36 mouse cellular contexts compared by ENCODE assay signal in the genomic region with DNA sequence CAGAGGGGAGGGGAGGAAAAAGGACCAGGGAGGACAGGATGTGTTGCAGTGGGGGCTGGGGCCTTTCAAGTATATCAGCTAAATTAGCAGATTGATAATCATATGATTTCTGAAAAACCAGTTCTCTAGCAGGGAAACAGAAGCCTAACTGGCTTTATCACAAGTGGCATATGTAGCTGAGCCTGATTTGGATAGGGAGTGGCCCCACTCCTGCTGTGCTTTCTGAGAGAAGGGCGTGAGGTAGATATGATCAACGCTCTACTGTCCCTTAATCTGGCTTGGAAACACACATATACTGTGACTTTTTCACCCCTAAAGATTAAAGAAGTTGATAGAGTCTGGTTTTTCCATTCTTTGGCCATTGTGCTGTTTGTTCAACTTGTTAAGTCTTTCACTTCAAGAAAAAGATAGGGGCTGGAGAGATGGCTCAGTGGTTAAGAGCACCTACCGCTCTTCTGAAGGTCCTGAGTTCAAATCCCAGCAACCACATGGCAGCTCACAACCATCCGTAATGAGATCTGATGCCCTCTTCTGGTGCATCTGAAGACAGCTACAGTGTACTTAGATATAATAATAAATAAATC. TPM values are rescaled to one million over a fixed set of nuclear protein-coding genes. Genes with fewer than 3 reads are reported as not detected.
A peak's percentile ranks its signal among the peaks of the same experiment; 100 is the strongest.
DNase-seq lines count a peak whose midpoint lies in the region; ATAC-seq lines count a peak whose summit lies in the region.
"Had no signal": no experiment of that assay in that cellular context is flagged by ENCODE, and none has a peak within 500 bp of the region (broad histone marks: within the 10 kb centered on the region; RNA-seq: fewer than 3 reads in every experiment).

No protein-coding gene starts in this region.

- no peaks in the 10 kb centered on the region for H3K27me3 ChIP-seq in liver, embryonic 13.5 days
- H3K27me3 ChIP-seq in stomach, embryonic 15.5 days (replicated peaks), result no peaks in the 10 kb centered on the region
- H3K27me3 ChIP-seq: embryonic facial prominence, embryonic 12.5 days; heart, embryonic 13.5 days; intestine, embryonic 15.5 days; limb, embryonic 15.5 days; midbrain, embryonic 12.5 days had no signal

- 52% methylated on average over 4 of the region's 4 CpGs for WGBS in liver, embryonic 13.5 days (ENCODE audit: insufficient replicate concordance)
- 76% methylated on average over 4 of the region's 4 CpGs for WGBS in stomach, embryonic 15.5 days

- no peak overlapping the region for H3K4me3 ChIP-seq in liver, embryonic 13.5 days (replicated peaks)
- H3K4me3 ChIP-seq in stomach, embryonic 15.5 days (replicated peaks), result no peak overlapping the region
- H3K4me3 ChIP-seq: embryonic facial prominence, embryonic 12.5 days; gastrocnemius, adult 2 months; heart, embryonic 13.5 days; hindbrain, embryonic 10.5 days; intestine, embryonic 15.5 days; limb, embryonic 10.5 days; limb, embryonic 15.5 days; midbrain, embryonic 12.5 days had no signal

- DNase-seq in layer of hippocampus, adult 9-11 months, result peak; percentile 32
- DNase-seq in layer of hippocampus, adult 8-10 months (ENCODE audit: low spot score in 2 of 2), result no peak
- peak; percentile 59 for DNase-seq in c-Kit-positive CD71-positive TER-119-negative erythroid progenitor cells, embryonic 14.5 days (ENCODE audit: low read depth)
- peak; percentile 44 for DNase-seq in liver, embryonic 13.5 days
- no peak for DNase-seq in heart, adult 11 months
- no peak for DNase-seq in MN1 (ENCODE audit: low spot score)
- no peak for DNase-seq in cerebellum, adult 9-10 months
- DNase-seq: adrenal gland, adult 8-10 months; cerebellum, adult 11 months; cerebellum, adult 9-11 months; embryo, embryonic 11 days; gastrocnemius, adult 2 months; heart, postnatal 14 days; kidney, adult 8-10 months; layer of hippocampus, postnatal 36 days; lung, embryonic 14.5 days; lung, postnatal 14 days; thymus, adult 18-20 months; thymus, postnatal 36 days had no signal

- peaks cover 46% of the 10 kb centered on the region for H3K4me1 ChIP-seq in liver, embryonic 13.5 days (replicated peaks)
- H3K4me1 ChIP-seq in stomach, embryonic 15.5 days, result peaks cover 8% of the 10 kb centered on the region

- no peaks in the 10 kb centered on the region for H3K9me3 ChIP-seq in liver, embryonic 13.5 days (replicated peaks)
- H3K9me3 ChIP-seq in stomach, embryonic 15.5 days, result no peaks in the 10 kb centered on the region
- H3K9me3 ChIP-seq: embryonic facial prominence, embryonic 12.5 days; heart, embryonic 13.5 days; hindbrain, embryonic 10.5 days; intestine, embryonic 15.5 days; limb, embryonic 10.5 days; limb, embryonic 15.5 days; midbrain, embryonic 12.5 days had no signal

- H3K4me2 ChIP-seq in liver, embryonic 13.5 days, result peak overlapping the region; percentile 14; the same call in 1 of the 2 replicates
- no peak overlapping the region for H3K4me2 ChIP-seq in stomach, embryonic 15.5 days
- H3K4me2 ChIP-seq: embryonic facial prominence, embryonic 12.5 days; heart, embryonic 13.5 days; intestine, embryonic 15.5 days; limb, embryonic 15.5 days; lung, embryonic 14.5 days; midbrain, embryonic 12.5 days had no signal

- H3K27ac ChIP-seq in liver, embryonic 13.5 days, result no peak overlapping the region
- H3K27ac ChIP-seq in stomach, embryonic 15.5 days, result 0 out of 2 replicates have a peak overlapping the region, but pooled peaks have one; percentile 16
- H3K27ac ChIP-seq: embryonic facial prominence, embryonic 12.5 days; gastrocnemius, adult 2 months; heart, embryonic 13.5 days; hindbrain, embryonic 10.5 days; intestine, embryonic 15.5 days; kidney, postnatal 0 days; limb, embryonic 10.5 days; limb, embryonic 15.5 days; midbrain, embryonic 12.5 days had no signal

- H3K9ac ChIP-seq in liver, embryonic 13.5 days, result no peak overlapping the region
- no peak overlapping the region for H3K9ac ChIP-seq in stomach, embryonic 15.5 days
- H3K9ac ChIP-seq: embryonic facial prominence, embryonic 12.5 days; heart, embryonic 13.5 days; intestine, embryonic 15.5 days; limb, embryonic 15.5 days; lung, embryonic 14.5 days; midbrain, embryonic 12.5 days had no signal

- ATAC-seq in liver, embryonic 13.5 days (ENCODE audit: low read depth), result peak; percentile 51
- no peak for ATAC-seq in stomach, embryonic 15.5 days (ENCODE audit: insufficient read depth, low FRiP score, low read depth)
- ATAC-seq: forebrain, embryonic 14.5 days; hindbrain, embryonic 16.5 days; intestine, embryonic 15.5 days had no signal

- no peaks in the 10 kb centered on the region; the same call in 1 of the 2 replicates for H3K36me3 ChIP-seq in liver, embryonic 13.5 days
- H3K36me3 ChIP-seq in stomach, embryonic 15.5 days, result no peaks in the 10 kb centered on the region
- H3K36me3 ChIP-seq: embryonic facial prominence, embryonic 12.5 days; heart, embryonic 13.5 days; intestine, embryonic 15.5 days; limb, embryonic 15.5 days; midbrain, embryonic 12.5 days had no signal

RNA-seq across cellular contexts. Expression of gene Pomgnt1, which starts 2.3 kb away (rescaled TPM):
- total RNA-seq in layer of hippocampus, adult 8-10 months (2022), result 10 to 100 TPM; 69.7 to 76.0 (median 72.0) TPM
- polyA plus RNA-seq in liver, embryonic 13.5 days (2015; fragmentation: Nextera tagmentation; extraction: Ambion mirVana), result 13.3 and 14.4 TPM in 2 replicates
- 50.0 and 52.9 TPM in 2 replicates for polyA plus RNA-seq in stomach, embryonic 15.5 days (2015; fragmentation: Nextera tagmentation; extraction: Ambion mirVana)

RNA-seq across cellular contexts. Expression of gene Rad54l, which starts 2.4 kb away (rescaled TPM):
- 1 to 10 TPM in 1 of 4 experiments, under 1 TPM in 3; 0.41 to 1.1 (median 0.72) TPM for total RNA-seq in layer of hippocampus, adult 8-10 months (2022)
- polyA plus RNA-seq in liver, embryonic 13.5 days (2015; fragmentation: Nextera tagmentation; extraction: Ambion mirVana), result 33.8 and 39.0 TPM in 2 replicates
- polyA plus RNA-seq in stomach, embryonic 15.5 days (2015; fragmentation: Nextera tagmentation; extraction: Ambion mirVana), result 24.6 and 26.4 TPM in 2 replicates

RNA-seq across cellular contexts. Expression of gene Lurap1, which starts 25.2 kb away (rescaled TPM):
- 10 to 100 TPM; 21.9 to 23.7 (median 23.3) TPM for total RNA-seq in layer of hippocampus, adult 8-10 months (2022)
- 0.23 and 0.25 TPM in 2 replicates for polyA plus RNA-seq in liver, embryonic 13.5 days (2015; fragmentation: Nextera tagmentation; extraction: Ambion mirVana)
- polyA plus RNA-seq in stomach, embryonic 15.5 days (2015; fragmentation: Nextera tagmentation; extraction: Ambion mirVana), result 2.4 and 3.1 TPM in 2 replicates

RNA-seq across cellular contexts. Expression of gene Tspan1, which starts 41.5 kb away (rescaled TPM):
- total RNA-seq in layer of hippocampus, adult 8-10 months (2022), result not detected
- 0.09 TPM in 1 of 2 replicates, not detected in the other for polyA plus RNA-seq in liver, embryonic 13.5 days (2015; fragmentation: Nextera tagmentation; extraction: Ambion mirVana)
- 47.5 and 50.8 TPM in 2 replicates for polyA plus RNA-seq in stomach, embryonic 15.5 days (2015; fragmentation: Nextera tagmentation; extraction: Ambion mirVana)
- total RNA-seq: adrenal gland, adult 8-10 months; gastrocnemius, postnatal 4 days; layer of hippocampus, postnatal 36 days had no signal
- polyA plus RNA-seq: forebrain, embryonic 14.5 days; hindbrain, embryonic 10.5 days; limb, embryonic 10.5 days had no signal

RNA-seq across cellular contexts. Expression of gene 1700042G07Rik, which starts 47.3 kb away (rescaled TPM):
- not detected for total RNA-seq in layer of hippocampus, adult 8-10 months (2022)
- polyA plus RNA-seq in liver, embryonic 13.5 days (2015; fragmentation: Nextera tagmentation; extraction: Ambion mirVana), result not detected in 2 replicates
- not detected in 2 replicates for polyA plus RNA-seq in stomach, embryonic 15.5 days (2015; fragmentation: Nextera tagmentation; extraction: Ambion mirVana)
- total RNA-seq: adrenal gland, adult 8-10 months; adrenal gland, postnatal 4 days; gastrocnemius, adult 2 months; gastrocnemius, postnatal 4 days; heart, adult 8-10 months; heart, postnatal 14 days; layer of hippocampus, postnatal 36 days; left cerebral cortex, postnatal 10 days had no signal
- polyA plus RNA-seq: embryonic facial prominence, embryonic 12.5 days; forebrain, embryonic 14.5 days; heart, embryonic 13.5 days; hindbrain, embryonic 10.5 days; hindbrain, embryonic 16.5 days; intestine, embryonic 15.5 days; kidney, postnatal 0 days; limb, embryonic 10.5 days; limb, embryonic 15.5 days; lung, embryonic 14.5 days; midbrain, embryonic 12.5 days; neural tube, embryonic 14.5 days; stomach, embryonic 14.5 days had no signal

Comparison
In these comparisons a context has a peak if more than half of its experiments do, and no peak if none do; other contexts are left out.
1. DNase-seq: peak in layer of hippocampus, adult 9-11 months (single experiment), c-Kit-positive CD71-positive TER-119-negative erythroid progenitor cells, embryonic 14.5 days (single experiment) and liver, embryonic 13.5 days (single experiment); none in layer of hippocampus, adult 8-10 months (0 of 2), heart, adult 11 months (single experiment), MN1 (single experiment) and cerebellum, adult 9-10 months (single experiment).